Mouse (Mus musculus): ENCODE measurements at regions not wholly inside any gene's neighbourhood (a gene's known extent, or its start where the extent isn't known, plus 50 kb on each side); places are given as distances from the start of the nearest gene placed in this dataset.

DNA sequence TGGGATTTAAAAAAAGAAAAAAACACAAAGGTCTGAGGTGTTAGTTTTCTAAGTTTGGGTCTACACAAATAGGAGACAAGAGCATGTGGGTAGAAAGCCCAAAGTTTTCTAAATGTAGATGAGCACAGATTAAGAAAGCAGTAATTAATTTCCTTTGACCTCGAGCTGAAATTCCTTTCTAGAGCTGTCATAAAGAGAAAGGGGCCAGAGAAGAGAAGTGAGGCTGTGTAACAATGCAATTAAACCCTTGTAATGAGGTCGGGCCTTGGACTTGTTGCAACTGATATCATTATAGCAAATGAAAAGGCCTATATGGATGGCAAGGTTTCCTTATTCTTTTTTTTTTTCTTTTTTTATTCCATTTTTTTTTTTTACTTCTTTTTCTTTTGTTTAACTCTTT is 337.2 kb downstream of the Nr2f2 start:
- H3K27me3 ChIP-seq (ENCODE audit: insufficient read depth, low read length): no peaks in the 10 kb centered on the region

GRCm38 (mm10) chr7:70025527-70025926 is 341.0 kb downstream of the Nr2f2 start:
- no peaks in the 10 kb centered on the region for H3K36me3 ChIP-seq (replicated peaks; ENCODE audit: insufficient read depth, low read length)
- ATAC-seq (no peak), DNase-seq (no peak)
- H3K4me2 ChIP-seq (ENCODE audit: low read depth, low read length): no peak overlapping the region
- TF ChIP-seq EP300 (IDR thresholded peaks at IDR 0.05; ENCODE audit: low read depth): no peak
- no peak for TF ChIP-seq CTCF (IDR thresholded peaks at IDR 0.05; ENCODE audit: low read depth)
- no peaks in the 10 kb centered on the region for H3K9me3 ChIP-seq (ENCODE audit: low read length)
- H3K27me3 ChIP-seq (ENCODE audit: insufficient read depth, low read length): no peaks in the 10 kb centered on the region
- H3K4me1 ChIP-seq (ENCODE audit: insufficient read depth): no peaks in the 10 kb centered on the region
- no peak overlapping the region for H3K4me3 ChIP-seq (ENCODE audit: low read depth, low read length)
- H3K27ac ChIP-seq (ENCODE audit: low read depth): no peak overlapping the region
- H3K9ac ChIP-seq (replicated peaks): no peak overlapping the region

More for the DNA sequence above, 337.2 kb downstream of the Nr2f2 start:
- no peaks in the 10 kb centered on the region for H3K4me1 ChIP-seq (ENCODE audit: insufficient read depth)
- no peak overlapping the region for H3K4me3 ChIP-seq (ENCODE audit: low read depth, low read length)
- TF ChIP-seq EP300 (IDR thresholded peaks at IDR 0.05; ENCODE audit: low read depth) (no peak), CTCF (IDR thresholded peaks at IDR 0.05; ENCODE audit: low read depth) (no peak)
- H3K9ac ChIP-seq (replicated peaks): no peak overlapping the region
- DNase-seq (no peak), ATAC-seq (no peak)
- H3K9me3 ChIP-seq (ENCODE audit: low read length): no peaks in the 10 kb centered on the region
- no peaks in the 10 kb centered on the region for H3K36me3 ChIP-seq (replicated peaks; ENCODE audit: insufficient read depth, low read length)
- no peak overlapping the region for H3K4me2 ChIP-seq (ENCODE audit: low read depth, low read length)
- no peak overlapping the region for H3K27ac ChIP-seq (ENCODE audit: low read depth)
- WGBS (ENCODE audit: insufficient replicate concordance): 51% methylated on average over 2 of the region's 2 CpGs

- no peaks in the 10 kb centered on the region for H3K9me3 ChIP-seq (ENCODE audit: low read length)
- DNase-seq (no peak), ATAC-seq (no peak)
- no peaks in the 10 kb centered on the region for H3K36me3 ChIP-seq (replicated peaks; ENCODE audit: insufficient read depth, low read length)
- no peak overlapping the region for H3K27ac ChIP-seq (ENCODE audit: low read depth)
- no peaks in the 10 kb centered on the region for H3K4me1 ChIP-seq (ENCODE audit: insufficient read depth)
- H3K9ac ChIP-seq (replicated peaks): no peak overlapping the region
- no peaks in the 10 kb centered on the region for H3K27me3 ChIP-seq (ENCODE audit: insufficient read depth, low read length)
- no peak overlapping the region for H3K4me2 ChIP-seq (ENCODE audit: low read depth, low read length)
- no peak overlapping the region for H3K4me3 ChIP-seq (ENCODE audit: low read depth, low read length)
- TF ChIP-seq CTCF (IDR thresholded peaks at IDR 0.05; ENCODE audit: low read depth) (no peak), EP300 (IDR thresholded peaks at IDR 0.05; ENCODE audit: low read depth) (no peak)
These were observed 349.9 kb downstream of the Nr2f2 start for GRCm38 (mm10) chr7:70016611-70017010.

DNA sequence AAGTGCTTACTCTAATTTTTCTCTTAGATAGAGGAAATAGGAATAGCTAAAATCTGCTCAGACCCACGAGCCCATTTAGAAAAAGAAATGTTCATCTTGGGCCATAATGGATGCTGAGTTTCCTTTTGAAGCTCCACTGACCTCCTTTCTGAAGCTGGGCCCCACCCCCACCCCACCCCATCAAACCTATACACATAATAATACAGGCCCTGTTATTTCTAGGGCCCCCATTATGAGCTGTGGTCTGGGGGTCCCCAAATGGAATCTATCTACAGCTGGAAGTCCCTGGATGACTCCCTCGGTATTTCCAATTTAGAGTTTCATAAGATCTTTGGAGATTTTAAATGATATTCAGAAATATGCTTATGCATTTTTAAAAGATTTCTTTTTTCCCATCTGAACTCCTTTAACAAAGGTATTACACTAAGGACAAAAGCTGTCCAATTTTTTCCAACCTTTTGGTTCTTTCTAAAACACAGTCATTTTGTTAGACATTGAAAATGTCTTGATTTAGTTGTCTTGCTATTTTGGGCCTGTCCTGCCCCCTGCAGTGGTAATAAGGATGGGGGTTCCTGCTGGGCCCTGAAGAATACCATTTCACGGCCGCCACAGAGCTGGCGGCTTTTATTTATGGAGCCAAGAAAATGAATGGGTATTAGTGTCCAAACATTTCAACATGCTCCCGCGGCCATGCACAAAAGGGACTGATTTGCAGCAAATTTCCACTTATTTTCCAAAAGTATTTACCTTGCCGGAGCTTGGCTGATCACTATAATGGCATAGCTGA is 363.1 kb downstream of the Nr2f2 start:
- no peaks in the 10 kb centered on the region for H3K9me3 ChIP-seq (ENCODE audit: low read length)
- H3K4me3 ChIP-seq (ENCODE audit: low read depth, low read length): no peak overlapping the region
- no peak overlapping the region for H3K9ac ChIP-seq (replicated peaks)
- no peak for ATAC-seq
- H3K36me3 ChIP-seq (replicated peaks; ENCODE audit: insufficient read depth, low read length): no peaks in the 10 kb centered on the region
- no peaks in the 10 kb centered on the region for H3K4me1 ChIP-seq (ENCODE audit: insufficient read depth)
- H3K27ac ChIP-seq (ENCODE audit: low read depth): no peak overlapping the region
- TF ChIP-seq EP300 (IDR thresholded peaks at IDR 0.05; ENCODE audit: low read depth) (no peak), CTCF (IDR thresholded peaks at IDR 0.05; ENCODE audit: low read depth) (no peak)
- WGBS (ENCODE audit: insufficient replicate concordance): 65% methylated on average over 8 of the region's 8 CpGs
- H3K27me3 ChIP-seq (ENCODE audit: insufficient read depth, low read length): no peaks in the 10 kb centered on the region
- DNase-seq: no peak
- H3K4me2 ChIP-seq (ENCODE audit: low read depth, low read length): no peak overlapping the region

GRCm38 (mm10) chr7:69998756-69999155 is 367.8 kb downstream of the Nr2f2 start:
- Histone ChIP-seq H3K4me2 (ENCODE audit: low read depth, low read length) (no peak overlapping the region), H3K36me3 (replicated peaks; ENCODE audit: insufficient read depth, low read length) (no peaks in the 10 kb centered on the region), H3K9me3 (ENCODE audit: low read length) (no peaks in the 10 kb centered on the region), H3K9ac (replicated peaks) (no peak overlapping the region), H3K27ac (ENCODE audit: low read depth) (no peak overlapping the region), H3K4me3 (ENCODE audit: low read depth, low read length) (no peak overlapping the region), H3K4me1 (ENCODE audit: insufficient read depth) (no peaks in the 10 kb centered on the region), H3K27me3 (ENCODE audit: insufficient read depth, low read length) (no peaks in the 10 kb centered on the region)
- ATAC-seq (no peak), DNase-seq (no peak)
- WGBS (ENCODE audit: insufficient replicate concordance): 60% methylated on average over 1 of the region's 1 CpGs
- TF ChIP-seq CTCF (IDR thresholded peaks at IDR 0.05; ENCODE audit: low read depth) (no peak), EP300 (IDR thresholded peaks at IDR 0.05; ENCODE audit: low read depth) (no peak)

GRCm38 (mm10) chr7:69994540-69995303 is 371.8 kb downstream of the Nr2f2 start:
- H3K4me3 ChIP-seq (ENCODE audit: low read depth, low read length): no peak overlapping the region
- no peak for ATAC-seq

More at GRCm38 (mm10) chr7:69994540-69995303, 371.8 kb downstream of the Nr2f2 start:
- WGBS (ENCODE audit: insufficient replicate concordance): 72% methylated on average over 6 of the region's 6 CpGs
- no peaks in the 10 kb centered on the region for H3K27me3 ChIP-seq (ENCODE audit: insufficient read depth, low read length)
- no peaks in the 10 kb centered on the region for H3K4me1 ChIP-seq (ENCODE audit: insufficient read depth)
- no peak overlapping the region for H3K9ac ChIP-seq (replicated peaks)
- H3K27ac ChIP-seq (ENCODE audit: low read depth): no peak overlapping the region
- DNase-seq: no peak
- H3K4me2 ChIP-seq (ENCODE audit: low read depth, low read length): no peak overlapping the region
- H3K36me3 ChIP-seq (replicated peaks; ENCODE audit: insufficient read depth, low read length): no peaks in the 10 kb centered on the region
- H3K9me3 ChIP-seq (ENCODE audit: low read length): no peaks in the 10 kb centered on the region
- TF ChIP-seq CTCF (IDR thresholded peaks at IDR 0.05; ENCODE audit: low read depth) (no peak), EP300 (IDR thresholded peaks at IDR 0.05; ENCODE audit: low read depth) (no peak)
